Mouse (Mus musculus) large intestine, adult 2 months (tissue): ENCODE measurements around the gene Dapk3. TPM values are rescaled to one million over a fixed set of nuclear protein-coding genes. Genes with fewer than 3 reads are reported as not detected.
"Not testable (repeated sequence)": the region's sequence is repeated elsewhere in the genome, so short reads cannot be mapped to it uniquely, and the experiment has no call there.

Source experiments
- DNase-seq: peaks from one replicate; pipeline ENCODE4 v3.0.0-alpha.2; 2012; ENCODE audit warnings: low read depth, low spot score
- WGBS: fragments of 180-500 bp; shearing (Covaris S2); methylation state at CpG from one replicate; pipeline ENCODE4 v1.1.7; 2018; 5-methylcytosine and 5-hydroxymethylcytosine counted together
- polyA plus RNA-seq: library from polyadenylated mRNA; depleted of rRNA; stranded (reverse); fragments of >200 nt; gene quantifications from 2 replicates; pipeline ENCODE4 v1.2.3, GENCODE M21; 2012

Gene Dapk3
- polyA plus RNA-seq, 1 experiment: 78.5 TPM

- 69% methylated on average over 27 of the region's 27 CpGs for WGBS
- DNase-seq: no peak
Measured at GRCm38 (mm10) chr10:81144667-81145066, 38.1 kb upstream of the Dapk3 start.

DNA sequence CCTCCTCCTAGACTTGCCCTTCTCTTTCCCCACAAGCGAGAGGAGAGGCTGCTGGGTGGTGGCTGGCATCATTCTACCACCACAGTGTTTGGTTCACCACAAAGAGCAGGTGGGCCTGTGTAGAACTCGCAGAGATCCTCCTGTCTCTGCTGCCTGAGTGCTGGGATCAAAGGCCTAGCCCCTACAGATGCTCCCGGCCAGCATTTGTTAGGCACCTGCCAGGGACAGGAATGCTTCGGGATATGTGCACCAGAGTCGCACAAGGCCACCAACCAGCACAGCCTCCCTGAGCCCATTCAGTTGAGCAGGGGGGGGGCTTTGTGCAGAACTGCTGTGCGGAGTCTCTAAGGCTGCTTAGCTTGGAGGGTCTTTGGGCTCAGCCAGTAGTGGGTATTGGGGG, 37.5 kb upstream of the Dapk3 start:
- WGBS: 42% methylated on average over 6 of the region's 6 CpGs
- no peak for DNase-seq

- WGBS: 21% methylated on average over 7 of the region's 7 CpGs
- no peak for DNase-seq
Measured at GRCm38 (mm10) chr10:81145778-81146177, 37.0 kb upstream of the Dapk3 start.

DNA sequence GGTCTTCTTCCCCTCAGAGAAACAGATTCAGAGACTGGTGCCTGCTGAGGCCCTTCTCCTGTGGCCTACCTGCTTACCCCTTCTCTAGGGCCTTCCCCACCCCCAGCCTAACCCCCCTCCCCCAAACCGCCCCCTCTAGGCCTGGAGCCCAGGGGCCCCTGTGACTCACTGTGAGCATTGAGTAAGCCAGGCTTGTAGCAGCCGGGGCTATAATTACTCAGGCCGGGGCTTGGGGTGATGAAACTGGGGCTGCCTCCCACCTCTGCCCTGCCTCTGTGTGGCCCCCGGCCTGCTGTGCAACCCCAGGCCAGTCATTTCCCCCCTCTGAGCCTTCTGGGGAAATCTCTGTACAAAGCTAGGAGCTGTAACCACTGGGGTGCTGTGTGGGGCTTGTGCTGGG, 36.5 kb upstream of the Dapk3 start:
- WGBS: 7% methylated on average over 4 of the region's 4 CpGs
- no peak for DNase-seq

DNA sequence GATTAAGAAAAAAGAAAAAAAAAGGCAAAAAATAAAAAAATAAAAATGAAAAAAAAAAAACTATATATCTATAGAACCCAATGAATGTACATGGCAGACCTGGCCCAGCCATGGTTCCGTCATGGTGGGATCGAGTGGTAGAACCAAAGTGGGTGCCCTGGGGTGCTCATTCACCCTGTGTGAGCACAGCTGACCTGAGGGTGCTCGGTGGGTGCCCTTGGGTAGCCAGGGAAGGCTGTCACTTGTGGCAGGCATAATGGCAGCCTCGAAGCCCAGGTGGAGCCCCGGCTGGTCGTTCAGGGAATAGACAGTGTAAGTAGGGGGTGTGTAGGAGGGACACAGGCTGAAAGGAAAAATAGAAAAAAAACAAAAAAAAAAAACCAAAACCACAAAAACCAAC, 31.5 kb upstream of the Dapk3 start:
- DNase-seq: no peak
- whole genome bisulfite sequencing: 62% methylated on average over 6 of the region's 6 CpGs

- no peak for DNase-seq
- WGBS: 60% methylated on average over 12 of the region's 12 CpGs
Measured at GRCm38 (mm10) chr10:81152609-81153008, 30.2 kb upstream of the Dapk3 start.

DNA sequence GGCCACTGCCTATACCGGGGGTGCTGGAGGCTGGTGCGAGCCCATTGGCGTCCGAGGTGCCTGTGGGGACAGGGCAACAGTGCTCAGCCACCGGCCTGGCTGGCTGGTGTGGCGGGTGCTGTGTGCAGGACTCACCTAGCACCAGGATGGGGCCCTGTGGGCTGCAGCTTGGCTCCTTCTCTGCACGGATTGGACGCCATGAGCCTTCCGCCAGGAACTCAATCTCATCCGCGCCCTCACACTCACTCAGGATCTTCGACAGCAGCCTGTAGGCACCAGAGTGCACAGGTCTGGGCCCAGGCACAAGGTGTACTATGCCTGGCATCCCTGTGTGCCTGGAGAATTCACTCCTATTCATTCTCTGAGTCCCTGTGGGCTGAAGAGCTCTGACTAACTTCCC, 28.5 kb upstream of the Dapk3 start:
- no peak for DNase-seq
- WGBS: 88% methylated on average over 12 of the region's 12 CpGs

- WGBS: 71% methylated on average over 6 of the region's 6 CpGs
- no peak for DNase-seq
Measured at GRCm38 (mm10) chr10:81154736-81155135, 28.1 kb upstream of the Dapk3 start.

DNA sequence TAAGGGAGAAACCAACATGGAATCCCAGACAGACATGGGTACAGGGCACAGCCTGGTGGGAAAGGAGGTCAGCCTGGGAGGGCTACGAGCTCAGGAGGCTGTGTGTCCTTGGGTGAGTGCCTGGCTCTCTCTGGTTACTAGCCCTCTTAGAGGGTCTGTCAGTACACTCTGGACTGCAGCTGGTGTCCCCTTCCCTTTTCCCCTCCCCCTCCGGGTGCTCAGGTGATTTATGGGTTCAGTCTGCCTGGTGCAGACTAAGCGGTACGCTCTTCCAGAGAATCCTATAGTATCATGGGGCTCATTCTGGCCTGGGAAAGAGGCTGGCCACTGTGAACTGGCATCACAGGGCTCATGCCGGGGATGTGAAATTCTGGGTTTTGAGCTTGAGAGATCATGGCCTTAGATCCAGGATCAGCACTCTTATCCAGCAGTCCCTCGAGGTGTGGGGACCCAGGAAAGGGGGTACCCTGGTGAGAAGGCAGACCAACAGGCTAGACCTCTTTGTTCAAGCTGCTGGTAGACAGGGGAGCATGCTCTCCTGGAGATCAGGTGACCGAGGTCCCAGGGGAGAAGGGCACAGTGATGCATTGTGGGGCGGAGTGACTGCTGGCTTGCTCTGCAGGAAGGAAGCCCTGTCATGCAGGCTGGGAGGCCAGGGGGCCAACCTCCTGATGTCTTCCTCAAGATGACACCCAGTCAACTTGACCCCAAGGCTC, 21.0 kb upstream of the Dapk3 start:
- WGBS: 71% methylated on average over 8 of the region's 8 CpGs
- DNase-seq: no peak

GRCm38 (mm10) chr10:81162318-81162652, 20.5 kb upstream of the Dapk3 start:
- no peak for DNase-seq
- 66% methylated on average over 2 of the region's 2 CpGs for WGBS

GRCm38 (mm10) chr10:81165118-81165517, 17.7 kb upstream of the Dapk3 start:
- DNase-seq: no peak
- WGBS: 71% methylated on average over 8 of the region's 8 CpGs

GRCm38 (mm10) chr10:81167200-81168086, 15.4 kb upstream of the Dapk3 start, which contains the start of gene Pias4:
TSS of gene Pias4 (minus strand) at chr10:81167923.
- under 1% methylated on average over 64 of the region's 64 CpGs for WGBS
- DNase-seq: peak; percentile 94

DNA sequence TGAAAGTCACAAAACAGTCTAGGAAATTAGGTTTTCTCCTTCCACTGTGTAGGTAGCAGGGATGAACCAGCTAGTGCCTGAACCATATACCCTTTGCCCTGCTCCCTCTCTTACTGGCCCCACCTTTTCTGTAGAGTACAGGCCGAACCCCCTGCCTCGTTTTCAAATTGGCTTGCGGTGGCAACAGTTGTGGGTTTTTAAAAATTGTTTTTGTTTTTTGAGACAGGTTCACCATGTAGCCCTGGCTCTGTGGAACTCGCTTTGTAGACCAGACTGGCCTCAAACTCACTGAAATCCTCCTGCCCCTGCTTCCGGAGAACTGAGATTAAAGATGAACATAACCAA, 14.7 kb upstream of the Dapk3 start:
- WGBS: 3% methylated on average over 5 of the region's 5 CpGs
- DNase-seq: no peak

GRCm38 (mm10) chr10:81168521-81169244, 14.1 kb upstream of the Dapk3 start:
- DNase-seq: no peak
- WGBS: under 1% methylated on average over 29 of the region's 29 CpGs

DNA sequence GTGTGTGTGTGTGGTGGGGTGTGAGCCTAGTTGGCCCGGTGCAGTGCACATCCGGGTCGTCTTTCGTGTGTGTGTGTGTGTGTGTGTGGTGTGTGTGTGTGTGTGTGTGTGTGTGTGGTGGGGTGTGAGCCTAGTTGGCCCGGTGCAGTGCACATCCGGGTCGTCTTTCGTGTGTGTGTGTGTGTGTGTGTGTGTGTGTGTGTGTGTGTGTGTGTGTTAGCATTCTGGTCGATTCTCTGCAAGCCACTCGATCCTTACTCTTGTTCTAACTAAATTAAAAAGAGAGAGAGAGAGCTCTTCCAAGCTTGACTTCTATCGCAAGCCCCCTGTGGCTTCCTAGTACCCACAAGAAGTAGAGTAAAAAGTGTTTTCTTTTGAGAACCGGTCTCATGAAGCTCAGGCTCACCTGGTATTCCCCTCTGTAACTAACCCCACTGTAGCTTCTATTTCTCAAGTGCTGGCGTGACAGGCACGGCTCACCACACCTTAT, 13.3 kb upstream of the Dapk3 start:
- not testable (repeated sequence) for DNase-seq
- 4% methylated on average over 14 of the region's 14 CpGs for WGBS

- no peak for DNase-seq
- WGBS: 11% methylated on average over 21 of the region's 21 CpGs
Measured at GRCm38 (mm10) chr10:81173132-81173531, 9.7 kb upstream of the Dapk3 start.

DNA sequence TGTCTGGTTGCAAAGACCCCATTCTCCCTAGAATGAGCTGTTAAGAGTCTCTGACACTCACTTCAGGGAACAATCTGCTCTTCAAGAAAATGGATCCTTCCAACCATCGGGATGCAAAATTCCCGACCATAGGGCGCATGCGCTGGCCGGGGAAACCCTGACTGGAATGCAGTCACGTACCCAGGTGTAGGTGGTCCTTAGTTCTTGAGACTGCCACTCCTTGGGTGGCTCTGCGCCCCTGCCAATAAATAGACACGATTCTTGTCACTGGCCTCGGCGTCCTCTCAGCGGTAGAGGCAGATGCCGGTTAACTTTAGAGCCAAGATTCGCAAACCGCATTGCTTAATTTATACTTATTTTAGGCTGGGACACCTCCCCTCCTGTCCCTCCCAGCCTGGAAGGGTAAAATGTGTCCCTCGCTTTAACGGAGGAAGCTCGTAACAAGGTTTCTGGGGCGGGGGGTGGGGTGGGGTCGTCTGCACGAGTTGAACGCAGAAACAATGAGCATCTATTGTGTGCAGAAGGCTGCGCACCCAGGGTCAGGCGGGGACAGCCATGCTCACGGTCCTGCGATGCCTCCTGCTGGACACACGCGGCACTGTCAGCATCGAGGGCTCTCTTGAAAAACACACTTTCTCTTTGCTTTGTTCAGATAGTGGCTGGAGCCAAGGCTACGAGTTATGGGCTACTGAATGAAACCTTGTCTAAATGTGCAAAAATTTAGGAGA, 8.0 kb upstream of the Dapk3 start:
- DNase-seq: no peak
- WGBS: 6% methylated on average over 29 of the region's 29 CpGs

GRCm38 (mm10) chr10:81175345-81175701, 7.5 kb upstream of the Dapk3 start:
- DNase-seq: not testable (repeated sequence)

GRCm38 (mm10) chr10:81175936-81176465, 6.8 kb upstream of the Dapk3 start:
- 2% methylated on average over 13 of the region's 13 CpGs for WGBS

More at GRCm38 (mm10) chr10:81175345-81175701, 7.5 kb upstream of the Dapk3 start:
- 3% methylated on average over 4 of the region's 4 CpGs for WGBS

More at GRCm38 (mm10) chr10:81175936-81176465, 6.8 kb upstream of the Dapk3 start:
- no peak for DNase-seq
